Mouse (Mus musculus) bone marrow, adult 2 months (tissue): ENCODE data around the gene 4933430I17Rik.

Experiments used
- CTCF ChIP-seq: fragments of 200-500 bp; IDR thresholded peaks from 2 replicates; pipeline ENCODE4 v1.5.1; 2011; ENCODE audit warnings: low read length, control low read depth; ENCODE audit not compliant: control insufficient read depth, insufficient read depth
- POLR2A ChIP-seq: fragments of 200-500 bp; IDR thresholded peaks from 2 replicates; pipeline ENCODE4 v1.6.1; 2011; ENCODE audit warnings: low read depth, mild to moderate bottlenecking, control low read depth, low read length, borderline replicate concordance; ENCODE audit not compliant: control insufficient read depth

DNA sequence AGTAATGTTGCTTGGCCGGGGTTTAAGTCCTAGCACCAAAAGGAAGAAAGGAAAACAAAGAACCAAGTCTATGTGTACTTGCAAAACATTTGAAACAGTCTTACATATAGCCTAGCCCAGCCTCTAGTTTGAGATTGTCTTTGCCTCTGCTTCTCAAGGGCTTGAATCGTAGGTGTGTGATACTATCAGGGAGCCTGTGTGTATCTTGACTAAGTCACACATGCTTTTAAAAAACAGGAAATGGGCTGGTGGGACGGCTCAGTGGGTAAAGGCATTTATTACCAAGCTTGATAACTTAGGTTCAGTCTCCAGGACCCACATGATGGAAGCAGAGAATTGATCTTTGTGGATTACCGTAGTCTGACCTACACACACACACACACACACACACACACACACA is 36.8 kb downstream of the 4933430I17Rik start:
- TF ChIP-seq CTCF: no peak
- no peak for TF ChIP-seq POLR2A
